Mouse (Mus musculus) forebrain, embryonic 11.5 days (tissue): ENCODE data around the gene Sh3gl2. TPM values are rescaled to one million over a fixed set of nuclear protein-coding genes. Genes with fewer than 3 reads are reported as not detected.

Source experiments
- ATAC-seq: fragments of 200-750 bp; cut with Nextera tagmentation; replicated peaks from 2 replicates; pipeline ENCODE4 v1.8.0; 2017; ENCODE audit warnings: moderate TSS enrichment; ENCODE audit not compliant: low FRiP score
- DNase-seq: peaks from one replicate; pipeline ENCODE4 v3.0.0-alpha.2; 2017; ENCODE audit warnings: low spot score
- H3K27ac ChIP-seq: fragments of 300-500 bp; sonication (generic); 2 replicates; pipeline ENCODE4 v1.5.1; 2014; ENCODE audit warnings: low read depth, low read length
- H3K27me3 ChIP-seq: fragments of 300-500 bp; sonication (generic); 2 replicates; pipeline ENCODE4 v1.6.1; 2014; ENCODE audit warnings: mild to moderate bottlenecking, low read length, mixed read lengths; ENCODE audit not compliant: control insufficient read depth, insufficient read depth
- H3K36me3 ChIP-seq: fragments of 300-500 bp; sonication (generic); 2 replicates; pipeline ENCODE4 v1.6.1; 2014; ENCODE audit warnings: mild to moderate bottlenecking, low read length, moderate library complexity, mixed read lengths; ENCODE audit not compliant: control insufficient read depth, insufficient read depth
- H3K4me1 ChIP-seq: fragments of 300-500 bp; sonication (generic); replicated peaks from 2 replicates; pipeline ENCODE4 v1.6.1; 2014; ENCODE audit warnings: low read length, mixed read lengths; ENCODE audit not compliant: control insufficient read depth, insufficient read depth
- H3K4me2 ChIP-seq: fragments of 300-500 bp; sonication (generic); 2 replicates; pipeline ENCODE4 v1.6.1; 2014; ENCODE audit warnings: low read depth, mild to moderate bottlenecking, low read length, moderate library complexity, mixed read lengths; ENCODE audit not compliant: severe bottlenecking
- H3K4me3 ChIP-seq: fragments of 300-500 bp; sonication (generic); 2 replicates; pipeline ENCODE4 v1.5.1; 2014; ENCODE audit warnings: low read depth, low read length
- H3K9ac ChIP-seq: fragments of 300-500 bp; sonication (generic); 2 replicates; pipeline ENCODE4 v1.6.1; 2014; ENCODE audit warnings: low read length
- H3K9me3 ChIP-seq: fragments of 300-500 bp; sonication (generic); 2 replicates; pipeline ENCODE4 v1.6.1; 2016; ENCODE audit warnings: low read length, mixed read lengths; ENCODE audit not compliant: control insufficient read depth
- WGBS: fragments of 180-500 bp; shearing (Covaris S2); extraction: QIAGEN DNeasy Blood & Tissue Kit; methylation state at CpG from one replicate; pipeline ENCODE4 v1.1.7; 2014; 5-methylcytosine and 5-hydroxymethylcytosine counted together
- polyA plus RNA-seq: library from polyadenylated mRNA; unstranded; fragments of >200 nt; fragmentation: Nextera tagmentation; extraction: Ambion mirVana; gene quantifications from 2 replicates; pipeline ENCODE4 v1.2.1, GENCODE M21; 2014

The Sh3gl2 gene
- polyA plus RNA-seq, 1 experiment from 2014 or later, result 8.3 TPM

DNA sequence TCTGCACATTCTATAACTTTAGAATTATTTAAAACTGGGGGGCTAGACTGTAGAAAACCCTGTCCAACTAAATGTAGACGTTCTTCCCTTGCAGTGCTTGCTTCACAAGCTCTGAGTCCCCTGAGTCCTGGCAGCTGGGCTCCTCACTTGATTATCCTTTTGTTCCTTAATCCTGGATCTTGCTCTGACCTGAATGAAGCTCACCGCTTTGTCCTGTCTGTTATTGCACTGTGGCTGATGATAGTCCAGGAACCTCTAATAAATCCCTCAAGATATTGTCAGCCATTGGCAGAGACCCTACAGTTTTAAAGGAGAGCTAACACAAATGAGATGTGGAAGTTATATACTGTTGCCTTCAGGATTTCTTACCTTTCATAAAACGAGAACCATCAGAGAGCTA is 114.2 kb downstream of the Sh3gl2 start:
- Histone ChIP-seq H3K27me3 (no peaks in the 10 kb centered on the region), H3K4me3 (no peak overlapping the region), H3K36me3 (no peaks in the 10 kb centered on the region), H3K9me3 (no peaks in the 10 kb centered on the region), H3K27ac (no peak overlapping the region), H3K4me2 (no peak overlapping the region), H3K4me1 (no peaks in the 10 kb centered on the region), H3K9ac (no peak overlapping the region)
- WGBS, result 47% methylated on average over 3 of the region's 3 CpGs
- DNase-seq (no peak), ATAC-seq (no peak)

DNA sequence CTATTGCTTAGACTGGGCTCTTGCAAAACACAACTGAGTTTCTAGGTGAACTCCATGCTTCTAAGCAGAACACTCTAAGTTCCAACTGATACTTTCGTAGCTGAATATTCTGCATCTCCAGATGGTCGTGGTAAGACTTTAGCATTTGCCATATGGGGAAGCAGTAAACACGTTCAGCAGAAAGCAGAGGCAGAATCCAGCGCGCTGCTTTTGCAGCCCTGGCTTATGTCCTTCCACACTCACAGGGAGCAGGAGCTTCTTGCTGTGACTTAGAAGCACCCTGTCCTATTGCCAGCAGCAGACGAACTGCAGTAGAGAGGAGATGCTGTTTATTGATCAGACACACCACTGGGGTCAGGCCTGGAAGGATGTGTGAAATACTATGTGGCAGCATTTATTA is 120.5 kb downstream of the Sh3gl2 start:
- ATAC-seq, result no peak
- no peak for DNase-seq
- Histone ChIP-seq H3K27me3 (no peaks in the 10 kb centered on the region), H3K36me3 (no peaks in the 10 kb centered on the region), H3K9me3 (no peaks in the 10 kb centered on the region), H3K4me3 (no peak overlapping the region), H3K4me1 (no peaks in the 10 kb centered on the region), H3K27ac (no peak overlapping the region), H3K9ac (no peak overlapping the region), H3K4me2 (no peak overlapping the region)
- WGBS, result 88% methylated on average over 6 of the region's 6 CpGs

DNA sequence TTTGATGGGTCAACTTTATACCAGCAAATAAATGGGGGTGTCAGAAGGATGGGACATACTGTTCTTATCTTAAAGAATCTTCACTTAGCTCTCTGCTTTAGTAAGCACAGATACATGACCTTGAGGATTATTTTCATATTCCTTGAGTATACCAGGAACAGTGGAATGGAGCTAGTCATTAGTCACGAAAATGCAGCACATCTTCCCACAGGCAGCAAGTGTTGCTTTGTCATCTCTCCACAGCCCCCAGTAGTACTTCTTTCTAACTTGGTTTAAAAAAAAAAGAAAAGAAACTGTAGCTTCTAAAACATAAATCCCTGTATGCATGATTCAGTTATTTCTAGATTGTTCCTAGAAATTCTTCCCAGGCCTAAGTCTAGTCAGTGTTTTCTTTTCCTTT is 121.1 kb downstream of the Sh3gl2 start:
- WGBS, result 87% methylated on average over 1 of the region's 1 CpGs

DNA sequence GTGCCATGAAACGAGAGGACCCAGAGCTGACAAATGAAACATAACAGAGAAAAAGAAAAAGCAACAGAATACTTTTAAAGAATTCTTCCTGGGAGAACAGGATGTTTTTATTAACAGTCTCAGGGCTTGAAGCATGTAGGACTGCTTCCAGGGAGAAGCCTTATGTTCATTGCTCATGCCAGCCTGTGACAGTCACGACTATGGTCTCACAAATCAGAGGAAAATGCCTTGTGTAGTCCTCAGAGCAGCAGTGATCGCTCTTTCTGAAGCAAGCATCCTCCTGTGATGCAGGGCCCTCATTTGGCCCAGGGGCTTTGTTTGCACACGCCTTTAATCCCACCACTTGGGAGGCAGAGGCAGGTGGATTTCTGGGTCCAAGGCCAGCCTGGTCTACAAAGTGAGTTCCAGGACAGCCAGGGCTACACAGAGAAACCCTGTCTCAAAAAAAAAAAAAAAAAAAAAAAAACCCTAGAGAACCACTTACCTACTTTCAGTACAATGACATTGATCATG is 129.8 kb downstream of the Sh3gl2 start:
- WGBS, result 82% methylated on average over 4 of the region's 4 CpGs
- Histone ChIP-seq H3K27ac (no peak overlapping the region), H3K9me3 (no peaks in the 10 kb centered on the region), H3K27me3 (no peaks in the 10 kb centered on the region), H3K4me2 (no peak overlapping the region), H3K36me3 (no peaks in the 10 kb centered on the region), H3K4me1 (no peaks in the 10 kb centered on the region), H3K4me3 (no peak overlapping the region), H3K9ac (no peak overlapping the region)
- ATAC-seq (no peak), DNase-seq (no peak)

More for the DNA sequence above, 121.1 kb downstream of the Sh3gl2 start:
- Histone ChIP-seq H3K36me3 (no peaks in the 10 kb centered on the region), H3K27me3 (no peaks in the 10 kb centered on the region), H3K4me2 (no peak overlapping the region), H3K9me3 (no peaks in the 10 kb centered on the region), H3K4me3 (no peak overlapping the region), H3K9ac (no peak overlapping the region), H3K4me1 (no peaks in the 10 kb centered on the region), H3K27ac (no peak overlapping the region)
- ATAC-seq, result no peak
- DNase-seq, result no peak

DNA sequence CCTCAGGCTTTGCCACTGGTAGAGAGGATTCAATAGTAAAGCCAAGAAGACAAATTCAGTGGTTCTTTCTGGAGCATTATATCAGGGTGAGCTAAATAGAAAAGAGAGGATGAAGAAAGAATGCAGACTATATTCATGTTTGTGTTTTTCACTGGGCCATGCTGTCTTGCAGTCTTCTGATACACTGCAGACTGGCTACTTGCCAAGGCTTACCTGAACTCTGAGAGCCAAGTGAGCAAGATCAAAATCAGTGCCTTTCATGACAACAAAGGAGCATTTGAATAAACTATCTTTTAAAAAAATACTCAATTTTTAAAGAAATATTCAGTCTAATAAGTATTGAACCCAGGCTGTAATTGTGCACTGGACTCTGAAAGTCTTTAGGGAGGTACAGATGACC is 131.4 kb downstream of the Sh3gl2 start:
- no peaks in the 10 kb centered on the region for H3K9me3 ChIP-seq
- no peak overlapping the region for H3K4me2 ChIP-seq
- no peak overlapping the region for H3K27ac ChIP-seq
- H3K36me3 ChIP-seq, result no peaks in the 10 kb centered on the region
- no peak overlapping the region for H3K9ac ChIP-seq
- ATAC-seq, result no peak
- H3K4me3 ChIP-seq, result no peak overlapping the region
- no peaks in the 10 kb centered on the region for H3K27me3 ChIP-seq
- no peak for DNase-seq
- H3K4me1 ChIP-seq, result no peaks in the 10 kb centered on the region

DNA sequence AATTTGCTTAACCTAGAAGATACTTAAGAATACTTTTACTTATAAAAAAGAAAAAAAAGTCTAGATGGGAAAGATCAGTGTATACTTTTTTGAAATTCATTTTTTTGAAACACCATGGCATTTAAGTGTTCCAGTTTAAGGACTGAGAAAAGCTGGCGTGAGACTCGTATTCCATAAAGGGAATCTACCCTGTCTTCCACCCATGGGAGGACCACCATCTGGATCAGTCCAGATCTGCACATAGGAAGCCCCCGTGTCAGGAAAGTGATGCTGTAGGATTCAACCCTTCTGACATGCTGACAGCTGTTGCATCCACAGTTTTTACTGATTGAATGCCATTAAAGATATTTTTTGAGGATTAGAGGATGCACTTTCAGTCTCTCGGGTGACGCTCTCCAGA is 134.2 kb downstream of the Sh3gl2 start:
- H3K27me3 ChIP-seq, result no peaks in the 10 kb centered on the region
- H3K4me2 ChIP-seq, result no peak overlapping the region
- H3K36me3 ChIP-seq, result no peaks in the 10 kb centered on the region
- WGBS, result 88% methylated on average over 5 of the region's 5 CpGs
- DNase-seq (no peak), ATAC-seq (no peak)
- no peak overlapping the region for H3K9ac ChIP-seq
- no peak overlapping the region for H3K27ac ChIP-seq
- no peak overlapping the region for H3K4me3 ChIP-seq
- H3K4me1 ChIP-seq, result no peaks in the 10 kb centered on the region
- no peaks in the 10 kb centered on the region for H3K9me3 ChIP-seq

DNA sequence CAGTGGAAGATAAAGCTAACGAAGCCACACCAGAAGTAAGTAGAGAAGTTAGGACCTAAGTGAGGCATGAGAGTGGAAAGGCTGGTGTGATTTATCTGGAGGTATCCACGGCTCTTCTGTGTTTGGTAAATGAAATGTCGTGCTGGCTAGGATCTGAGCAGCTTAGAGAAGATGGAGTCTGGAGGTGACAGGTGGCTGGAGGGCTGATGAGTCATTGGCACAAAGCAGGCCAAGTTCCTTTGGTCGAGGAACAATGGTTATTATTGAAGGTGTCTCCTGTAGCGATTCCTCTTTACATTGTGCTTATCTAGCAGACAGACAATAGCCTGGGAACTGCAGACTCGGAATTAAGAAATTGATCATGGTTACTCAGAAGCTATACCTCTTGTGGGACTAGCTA is 135.8 kb downstream of the Sh3gl2 start:
- DNase-seq, result no peak
- no peak overlapping the region for H3K4me3 ChIP-seq
- no peaks in the 10 kb centered on the region for H3K36me3 ChIP-seq
- H3K9me3 ChIP-seq, result no peaks in the 10 kb centered on the region
- H3K4me1 ChIP-seq, result no peaks in the 10 kb centered on the region
- no peak overlapping the region for H3K4me2 ChIP-seq
- H3K9ac ChIP-seq, result no peak overlapping the region
- 85% methylated on average over 6 of the region's 6 CpGs for WGBS
- no peak overlapping the region for H3K27ac ChIP-seq
- ATAC-seq, result no peak
- no peaks in the 10 kb centered on the region for H3K27me3 ChIP-seq

DNA sequence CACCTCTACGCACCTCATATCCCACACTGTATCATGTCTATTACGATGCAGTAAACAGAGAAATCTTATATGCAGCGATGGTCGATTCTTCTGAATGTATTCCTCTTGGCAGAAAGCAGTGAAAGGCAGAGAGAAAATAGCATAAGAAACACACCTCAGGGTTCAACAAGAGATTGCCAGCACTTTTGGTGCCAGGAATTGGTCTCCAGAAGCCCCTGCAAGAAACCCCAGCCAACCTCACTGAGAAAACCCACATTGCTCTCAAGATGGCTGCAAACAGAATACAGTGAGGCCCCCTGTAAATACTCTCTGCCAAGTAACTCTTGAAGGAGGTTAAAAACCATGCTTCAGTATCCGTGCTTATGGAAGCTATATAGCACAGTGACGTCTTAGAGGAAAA is 141.0 kb downstream of the Sh3gl2 start:
- Histone ChIP-seq H3K4me1 (no peaks in the 10 kb centered on the region), H3K4me2 (no peak overlapping the region), H3K4me3 (no peak overlapping the region), H3K27ac (no peak overlapping the region), H3K9ac (no peak overlapping the region), H3K36me3 (no peaks in the 10 kb centered on the region), H3K9me3 (no peaks in the 10 kb centered on the region), H3K27me3 (no peaks in the 10 kb centered on the region)
- 96% methylated on average over 6 of the region's 6 CpGs for WGBS
- ATAC-seq (no peak), DNase-seq (no peak)

DNA sequence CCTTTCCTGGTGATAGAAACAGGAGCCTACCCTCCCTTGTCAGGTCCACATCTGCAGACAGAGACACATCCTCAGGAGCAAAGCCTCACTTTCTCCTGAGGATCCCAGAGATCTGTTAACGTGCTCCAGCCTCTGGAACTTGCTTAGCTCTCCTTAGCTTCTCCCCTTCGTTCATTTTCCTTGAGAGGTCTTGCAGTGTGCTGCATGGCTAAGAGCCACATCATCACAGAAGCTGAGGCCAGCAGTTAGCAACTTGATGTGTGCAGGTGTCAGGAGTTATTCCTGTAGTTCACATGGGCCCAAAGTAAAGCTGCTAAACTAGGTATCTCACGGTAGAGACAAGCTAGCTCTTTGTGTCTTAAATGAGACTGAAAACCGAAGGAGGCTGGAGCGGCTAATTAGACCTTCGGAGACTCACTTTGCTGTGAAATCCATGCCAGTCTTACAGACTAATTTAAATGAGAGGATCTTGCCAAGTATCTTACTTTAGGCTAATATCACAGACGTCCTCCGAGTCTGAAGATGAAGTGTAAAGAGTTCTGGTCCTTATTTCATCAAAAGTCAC is 143.2 kb downstream of the Sh3gl2 start:
- no peaks in the 10 kb centered on the region for H3K36me3 ChIP-seq
- no peaks in the 10 kb centered on the region for H3K27me3 ChIP-seq
- no peak overlapping the region for H3K4me2 ChIP-seq
- no peak overlapping the region for H3K27ac ChIP-seq
- H3K9me3 ChIP-seq, result no peaks in the 10 kb centered on the region
- 72% methylated on average over 8 of the region's 8 CpGs for WGBS
- no peak for ATAC-seq
- no peak overlapping the region for H3K4me3 ChIP-seq
- no peak for DNase-seq
- H3K9ac ChIP-seq, result no peak overlapping the region
- H3K4me1 ChIP-seq, result no peaks in the 10 kb centered on the region
